Mouse (Mus musculus): ENCODE results near the gene Lcn8. TPM values are rescaled to one million over a fixed set of nuclear protein-coding genes. Genes with fewer than 3 reads are reported as not detected.

Gene Lcn8
- 4,084 and 9,522 TPM in 2 replicates for polyA plus RNA-seq (2012; rRNA removed)

GRCm38 (mm10) chr2:25652902-25653301 lies at the start of gene Lcn8:
TSS of gene Lcn8 (plus strand) at chr2:25653120.
- DNase-seq (ENCODE audit: low read depth): no peak

- no peak for DNase-seq (ENCODE audit: low read depth)
Observed at GRCm38 (mm10) chr2:25607761-25608622, 44.9 kb upstream of the Lcn8 start, which contains the start of gene Rabl6. TSS of gene Rabl6 (minus strand) at chr2:25608521.

- DNase-seq (ENCODE audit: low read depth): no peak
Observed at GRCm38 (mm10) chr2:25608671-25609070, 44.2 kb upstream of the Lcn8 start.

GRCm38 (mm10) chr2:25616398-25616797 lies 36.5 kb upstream of the Lcn8 start:
- DNase-seq (ENCODE audit: low read depth): no peak

GRCm38 (mm10) chr2:25617578-25617977 lies 35.3 kb upstream of the Lcn8 start, which contains the start of gene Ccdc183:
TSS of gene Ccdc183 (minus strand) at chr2:25617678.
- DNase-seq (ENCODE audit: low read depth): no peak

- DNase-seq (ENCODE audit: low read depth): no peak
Observed at GRCm38 (mm10) chr2:25620386-25620785, 32.5 kb upstream of the Lcn8 start.

GRCm38 (mm10) chr2:25620852-25621228 lies 32.1 kb upstream of the Lcn8 start:
- no peak for DNase-seq (ENCODE audit: low read depth)

GRCm38 (mm10) chr2:25621229-25622200 lies 31.4 kb upstream of the Lcn8 start, which contains the start of gene Tmem141:
TSS of gene Tmem141 (minus strand) at chr2:25622005.
- no peak for DNase-seq (ENCODE audit: low read depth)

- no peak for DNase-seq (ENCODE audit: low read depth)
Observed at GRCm38 (mm10) chr2:25625986-25626385, 26.9 kb upstream of the Lcn8 start.

- no peak for DNase-seq (ENCODE audit: low read depth)
Observed at GRCm38 (mm10) chr2:25627811-25628210, 25.1 kb upstream of the Lcn8 start, which contains the start of gene Fcna. TSS of gene Fcna (minus strand) at chr2:25628030.

- no peak for DNase-seq (ENCODE audit: low read depth)
Observed at GRCm38 (mm10) chr2:25628738-25629137, 24.2 kb upstream of the Lcn8 start.

- DNase-seq (ENCODE audit: low read depth): no peak
Observed at GRCm38 (mm10) chr2:25633616-25634015, 19.3 kb upstream of the Lcn8 start.

- DNase-seq (ENCODE audit: low read depth): no peak
Observed at GRCm38 (mm10) chr2:25634046-25634445, 18.9 kb upstream of the Lcn8 start.

GRCm38 (mm10) chr2:25639890-25640289 lies 13.0 kb upstream of the Lcn8 start:
- DNase-seq (ENCODE audit: low read depth): no peak

GRCm38 (mm10) chr2:25654502-25654901 lies 1.6 kb downstream of the Lcn8 start:
- DNase-seq (ENCODE audit: low read depth): no peak

- DNase-seq (ENCODE audit: low read depth): no peak
Observed at GRCm38 (mm10) chr2:25656691-25657090, 3.8 kb downstream of the Lcn8 start.

- no peak for DNase-seq (ENCODE audit: low read depth)
Observed at GRCm38 (mm10) chr2:25657246-25657645, 4.3 kb downstream of the Lcn8 start.

GRCm38 (mm10) chr2:25657652-25658051 lies 4.7 kb downstream of the Lcn8 start, which contains the start of gene Lcn5:
TSS of gene Lcn5 (plus strand) at chr2:25657952.
- DNase-seq (ENCODE audit: low read depth): no peak

- DNase-seq (ENCODE audit: low read depth): no peak
Observed at GRCm38 (mm10) chr2:25660279-25660678, 7.4 kb downstream of the Lcn8 start.

GRCm38 (mm10) chr2:25661245-25661970 lies 8.5 kb downstream of the Lcn8 start:
- DNase-seq (ENCODE audit: low read depth): no peak

GRCm38 (mm10) chr2:25663511-25663910 lies 10.6 kb downstream of the Lcn8 start:
- no peak for DNase-seq (ENCODE audit: low read depth)
